Mouse (Mus musculus) MEL (cell line): ENCODE results near the gene Celsr1. TPM values are rescaled to one million over a fixed set of nuclear protein-coding genes. Genes with fewer than 3 reads are reported as not detected.

ENCODE experiments used
- DNase-seq: peaks from one replicate; pipeline ENCODE4 v3.0.0; 2011; ENCODE audit warnings: low read depth, low spot score
- H3K27ac ChIP-seq: 2 replicates; pipeline ENCODE4 v1.5.1; 2012; ENCODE audit warnings: low read depth, mild to moderate bottlenecking, control low read depth, low read length, moderate library complexity; ENCODE audit not compliant: control insufficient read depth
- H3K27me3 ChIP-seq, 2 experiments: fragments of 150-350 bp in 1 of 2; sonication (generic) in 1 of 2; 2 replicates each; pipeline ENCODE4 v1.6.1; 2012; ENCODE audit warnings: low read length in 2 of 2, mild to moderate bottlenecking in 2 of 2, improper control_type of control experiment in 1 of 2, moderate library complexity in 1 of 2; ENCODE audit not compliant: insufficient read depth in 2 of 2, control insufficient read depth in 1 of 2
- H3K36me3 ChIP-seq, 2 experiments: 2 replicates each; pipeline ENCODE4 v1.6.1; 2012 to 2014; ENCODE audit warnings: low read length in 2 of 2, improper control_type of control experiment in 1 of 2, inconsistent platforms in 1 of 2, mild to moderate bottlenecking in 1 of 2; ENCODE audit not compliant: insufficient read depth in 2 of 2, control insufficient read depth in 1 of 2
- H3K4me1 ChIP-seq, 2 experiments: fragments of 150-350 bp in 1 of 2; sonication (generic) in 1 of 2; 2 replicates each; pipeline ENCODE4 v1.6.1; 2012; ENCODE audit warnings: low read length in 2 of 2, improper control_type of control experiment in 1 of 2, mild to moderate bottlenecking in 1 of 2; ENCODE audit not compliant: insufficient read depth in 2 of 2, control insufficient read depth in 1 of 2
- H3K4me3 ChIP-seq, 2 experiments: fragments of 150-350 bp in 1 of 2; sonication (generic) in 1 of 2; 2 replicates each; pipeline ENCODE4 v1.5.1; 2012; ENCODE audit warnings: low read depth in 2 of 2, low read length in 2 of 2, mild to moderate bottlenecking in 2 of 2, moderate library complexity in 2 of 2, control low read depth in 1 of 2, improper control_type of control experiment in 1 of 2; ENCODE audit not compliant: control insufficient read depth in 1 of 2, insufficient read depth in 1 of 2
- H3K79me2 ChIP-seq: 2 replicates; pipeline ENCODE4 v1.6.1; 2012; ENCODE audit warnings: mild to moderate bottlenecking, low read length, moderate library complexity; ENCODE audit not compliant: control insufficient read depth, poor library complexity, insufficient read depth
- H3K9ac ChIP-seq: 2 replicates; pipeline ENCODE4 v1.6.1; 2012; ENCODE audit warnings: low read depth, mild to moderate bottlenecking, control low read depth, low read length, moderate library complexity; ENCODE audit not compliant: control insufficient read depth, poor library complexity, severe bottlenecking
- H3K9me3 ChIP-seq: fragments of 150-350 bp; sonication (generic); replicated peaks from 2 replicates; pipeline ENCODE4 v1.6.1; 2012; ENCODE audit warnings: mild to moderate bottlenecking, low read length, improper control_type of control experiment, moderate library complexity; ENCODE audit not compliant: insufficient read depth
- BHLHE40 ChIP-seq: IDR thresholded peaks from 2 replicates; pipeline ENCODE4 v1.6.1; 2012; ENCODE audit warnings: low read depth, mild to moderate bottlenecking, inconsistent platforms, low read length, improper control_type of control experiment, borderline replicate concordance
- CHD1 ChIP-seq: IDR thresholded peaks from 2 replicates; pipeline ENCODE4 v1.6.1; 2012; ENCODE audit warnings: low read depth, mild to moderate bottlenecking, inconsistent platforms, low read length, improper control_type of control experiment
- CHD2 ChIP-seq: IDR thresholded peaks from 2 replicates; pipeline ENCODE4 v1.6.1; 2011; ENCODE audit warnings: low read length, improper control_type of control experiment
- CTCF ChIP-seq, 3 experiments: IDR thresholded peaks in 2 of 3; conservative IDR thresholded peaks in 1 of 3; 2 replicates each; pipeline ENCODE4 v1.5.1; 2011 to 2012; ENCODE audit warnings: low read length in 3 of 3, low read depth in 2 of 3, mild to moderate bottlenecking in 2 of 3, improper control_type of control experiment in 1 of 3, inconsistent platforms in 1 of 3, mixed read lengths in 1 of 3, moderate library complexity in 1 of 3; ENCODE audit not compliant: control insufficient read depth in 1 of 3, insufficient read depth in 1 of 3, poor library complexity in 1 of 3, severe bottlenecking in 1 of 3
- E2F4 ChIP-seq: IDR thresholded peaks from 2 replicates; pipeline ENCODE4 v1.6.1; 2011; ENCODE audit warnings: low read depth, low read length, improper control_type of control experiment, borderline replicate concordance
- ELF1 ChIP-seq: IDR thresholded peaks from 2 replicates; pipeline ENCODE4 v1.6.1; 2014; ENCODE audit warnings: low read depth, mild to moderate bottlenecking, inconsistent platforms, low read length, improper control_type of control experiment, moderate library complexity
- EP300 ChIP-seq, 2 experiments: IDR thresholded peaks; 2 replicates each; pipeline ENCODE4 v1.6.1; 2011; ENCODE audit warnings: improper control_type of control experiment in 2 of 2, low read length in 2 of 2, low read depth in 1 of 2, mild to moderate bottlenecking in 1 of 2
- ETS1 ChIP-seq: IDR thresholded peaks from 2 replicates; pipeline ENCODE4 v1.6.1; 2012; ENCODE audit warnings: low read depth, mild to moderate bottlenecking, inconsistent platforms, low read length, improper control_type of control experiment, moderate library complexity
- HCFC1 ChIP-seq: IDR thresholded peaks from 2 replicates; pipeline ENCODE4 v1.6.1; 2012; ENCODE audit warnings: low read depth, mild to moderate bottlenecking, inconsistent platforms, low read length, improper control_type of control experiment, moderate library complexity
- JUND ChIP-seq: IDR thresholded peaks from 2 replicates; pipeline ENCODE4 v1.6.1; 2011; ENCODE audit warnings: low read depth, mild to moderate bottlenecking, improper control_type of control experiment, low read length
- KAT2A ChIP-seq: conservative IDR thresholded peaks from 2 replicates; pipeline ENCODE4 v1.6.1; 2012; ENCODE audit warnings: low read depth, low read length, improper control_type of control experiment, inconsistent platforms
- MAFK ChIP-seq: IDR thresholded peaks from 2 replicates; pipeline ENCODE4 v1.6.1; 2011; ENCODE audit warnings: low read depth, mild to moderate bottlenecking, low read length, improper control_type of control experiment, borderline replicate concordance
- MAX ChIP-seq: IDR thresholded peaks from 2 replicates; pipeline ENCODE4 v1.6.1; 2011; ENCODE audit warnings: low read length, improper control_type of control experiment
- MEF2A ChIP-seq: IDR thresholded peaks from 2 replicates; pipeline ENCODE4 v1.6.1; 2014; ENCODE audit warnings: low read depth, mild to moderate bottlenecking, inconsistent platforms, low read length, improper control_type of control experiment; ENCODE audit not compliant: poor library complexity, insufficient replicate concordance, severe bottlenecking; ENCODE audit errors: extremely low read depth
- MYC ChIP-seq: IDR thresholded peaks from 2 replicates; pipeline ENCODE4 v1.6.1; 2011; ENCODE audit warnings: low read depth, mild to moderate bottlenecking, low read length, improper control_type of control experiment, moderate library complexity
- POLR2A ChIP-seq, 2 experiments: IDR thresholded peaks; 2 replicates each; pipeline ENCODE4 v1.6.1; 2011 to 2012; ENCODE audit warnings: low read length in 2 of 2, mild to moderate bottlenecking in 2 of 2, control low read depth in 1 of 2, improper control_type of control experiment in 1 of 2, low read depth in 1 of 2, moderate library complexity in 1 of 2; ENCODE audit not compliant: control insufficient read depth in 1 of 2, insufficient read depth in 1 of 2, poor library complexity in 1 of 2
- POLR2AphosphoS2 ChIP-seq: IDR thresholded peaks from 2 replicates; pipeline ENCODE4 v1.6.1; 2011; ENCODE audit warnings: low read length, improper control_type of control experiment
- POLR2AphosphoS5 ChIP-seq: IDR thresholded peaks from 2 replicates; pipeline ENCODE4 v1.6.1; 2012; ENCODE audit warnings: low read depth, borderline replicate concordance, mild to moderate bottlenecking, inconsistent platforms, low read length, moderate library complexity, mixed read lengths
- RAD21 ChIP-seq: IDR thresholded peaks from 2 replicates; pipeline ENCODE4 v1.6.1; 2011; ENCODE audit warnings: mild to moderate bottlenecking, low read depth, low read length, improper control_type of control experiment
- SMC3 ChIP-seq: IDR thresholded peaks from 2 replicates; pipeline ENCODE4 v1.6.1; 2011; ENCODE audit warnings: low read depth, low read length, improper control_type of control experiment
- TAL1 ChIP-seq: IDR thresholded peaks from 2 replicates; pipeline ENCODE4 v1.6.1; 2012; ENCODE audit warnings: mild to moderate bottlenecking, inconsistent platforms, low read length, moderate library complexity, mixed read lengths
- TBP ChIP-seq: IDR thresholded peaks from 2 replicates; pipeline ENCODE4 v1.8.0; 2011; ENCODE audit warnings: low read depth, low read length, improper control_type of control experiment
- UBTF ChIP-seq: IDR thresholded peaks from 2 replicates; pipeline ENCODE4 v1.6.1; 2012; ENCODE audit warnings: low read depth, mild to moderate bottlenecking, inconsistent platforms, low read length, improper control_type of control experiment, moderate library complexity, borderline replicate concordance; ENCODE audit not compliant: insufficient read depth
- USF1 ChIP-seq: IDR thresholded peaks from 2 replicates; pipeline ENCODE4 v1.6.1; 2014; ENCODE audit warnings: low read depth, mild to moderate bottlenecking, inconsistent platforms, low read length, improper control_type of control experiment, moderate library complexity
- ZC3H11A ChIP-seq: IDR thresholded peaks from 2 replicates; pipeline ENCODE4 v1.6.1; 2012; ENCODE audit warnings: low read depth, mild to moderate bottlenecking, inconsistent platforms, low read length, improper control_type of control experiment
- ZKSCAN1 ChIP-seq: IDR thresholded peaks from 2 replicates; pipeline ENCODE4 v1.6.1; 2012; ENCODE audit warnings: low read depth, mild to moderate bottlenecking, inconsistent platforms, low read length, improper control_type of control experiment, moderate library complexity
- ZMIZ1 ChIP-seq: IDR thresholded peaks from 2 replicates; pipeline ENCODE4 v1.6.1; 2012; ENCODE audit warnings: low read depth, mild to moderate bottlenecking, inconsistent platforms, low read length, improper control_type of control experiment, moderate library complexity
- ZNF384 ChIP-seq: IDR thresholded peaks from 2 replicates; pipeline ENCODE4 v1.6.1; 2012; ENCODE audit warnings: low read depth, mild to moderate bottlenecking, inconsistent platforms, low read length, improper control_type of control experiment
- polyA plus RNA-seq, 2 experiments: library from polyadenylated mRNA; stranded (reverse) in 1 of 2; unstranded in 1 of 2; fragments of >175 nt in 1 of 2; fragments of >200 nt in 1 of 2; gene quantifications; 2 replicates each; pipeline versions ENCODE4 v1.2.1 to v1.2.4; 2012; ENCODE audit warnings: low replicate concordance in 2 of 2, low read depth in 1 of 2; ENCODE audit not compliant: insufficient read length in 2 of 2, insufficient read depth in 1 of 2, missing spikeins in 1 of 2
- total RNA-seq: library from RNA; depleted of rRNA; stranded (reverse); fragments of 300-350 nt; gene quantifications from 2 replicates; pipeline ENCODE4 v1.2.3, GENCODE M21; 2012

The Celsr1 gene
- total and polyA plus RNA-seq, 3 experiments, result 0.12 to 0.42 TPM; not detected in 1

DNA sequence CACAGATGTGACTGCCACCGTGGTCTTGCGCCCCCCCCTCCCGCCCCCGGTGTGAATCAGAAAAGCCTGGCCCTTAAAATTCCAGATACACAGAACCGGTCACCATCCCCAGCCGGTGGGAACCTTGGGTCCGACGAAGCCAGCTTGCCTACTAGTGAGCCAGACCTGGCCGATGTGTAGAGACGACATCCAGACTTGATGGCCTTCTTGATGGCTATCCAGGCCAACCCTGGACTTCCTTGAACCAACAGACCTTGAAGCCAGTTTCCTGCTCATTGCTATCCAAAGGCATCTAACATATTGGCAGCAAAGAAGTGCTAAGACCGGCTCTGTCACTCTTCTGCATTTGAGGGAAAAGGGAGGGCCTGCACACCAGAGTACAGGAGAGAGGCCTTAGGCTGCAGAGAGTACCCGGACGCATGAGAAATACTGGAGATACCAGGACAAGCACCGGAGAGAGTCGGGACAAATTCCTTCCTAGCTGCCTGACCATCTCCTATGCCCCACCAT, 174.5 kb downstream of the Celsr1 start:
- H3K79me2 ChIP-seq, result peaks cover 18% of the 10 kb centered on the region
- H3K36me3 ChIP-seq, result peaks cover 3 to 8% of the 10 kb centered on the region in 2 experiments; a peak in 3 of 4 replicates
- peaks cover 0 to 7% of the 10 kb centered on the region in 2 experiments; a peak in 1 of 4 replicates for H3K4me1 ChIP-seq
- no peak for DNase-seq
- TF ChIP-seq TAL1, result no peak
- TF ChIP-seq ETS1, result no peak
- TF ChIP-seq EP300 (IDR thresholded peaks at IDR 0.05; ENCODE audit: low read depth in 1 of 2, low read length in 2 of 2), result no peak
- no peak for TF ChIP-seq MAFK
- TF ChIP-seq ZC3H11A, result no peak
- no peak for TF ChIP-seq POLR2AphosphoS5
- no peak for TF ChIP-seq CTCF (IDR thresholded peaks at IDR 0.05 in 2 of 3, conservative IDR thresholded peaks at IDR 0.05 in 1 of 3; ENCODE audit: control insufficient read depth in 1 of 3, insufficient read depth in 1 of 3, low read depth in 2 of 3, low read length in 3 of 3, poor library complexity in 1 of 3, severe bottlenecking in 1 of 3)
- TF ChIP-seq POLR2A (IDR thresholded peaks at IDR 0.05; ENCODE audit: control insufficient read depth in 1 of 2, insufficient read depth in 1 of 2, low read depth in 1 of 2, low read length in 2 of 2, poor library complexity in 1 of 2), result no peak; a peak in 1 of 4 replicates
- TF ChIP-seq RAD21, result no peak
- no peak for TF ChIP-seq ELF1
- TF ChIP-seq CHD1, result no peak
- no peak for TF ChIP-seq ZNF384
- TF ChIP-seq TBP, result no peak
- no peak for TF ChIP-seq ZMIZ1
- TF ChIP-seq UBTF, result no peak
- TF ChIP-seq KAT2A, result no peak
- no peak for TF ChIP-seq HCFC1
- TF ChIP-seq MAX, result no peak
- no peak for TF ChIP-seq MEF2A
- TF ChIP-seq ZKSCAN1, result no peak
- H3K9ac ChIP-seq, result peak overlapping the region; percentile 79
- H3K4me3 ChIP-seq, result peak overlapping the region; percentile 73 to 85
- no peak overlapping the region for H3K27ac ChIP-seq
- no peaks in the 10 kb centered on the region for H3K9me3 ChIP-seq
- no peaks in the 10 kb centered on the region for H3K27me3 ChIP-seq

GRCm38 (mm10) chr15:85851656-85852392, 181.8 kb downstream of the Celsr1 start:
- Histone ChIP-seq H3K27ac (no peak overlapping the region), H3K9ac (no peak overlapping the region), H3K4me3 (no peak overlapping the region), H3K79me2 (no peaks in the 10 kb centered on the region), H3K4me1 (no peaks in the 10 kb centered on the region), H3K9me3 (no peaks in the 10 kb centered on the region), H3K36me3 (no peaks in the 10 kb centered on the region), H3K27me3 (no peaks in the 10 kb centered on the region)
- TF ChIP-seq POLR2AphosphoS5 (no peak), ELF1 (no peak), UBTF (no peak), CHD2 (no peak), POLR2AphosphoS2 (no peak), E2F4 (no peak), KAT2A (no peak), SMC3 (peak; percentile 38), CTCF (IDR thresholded peaks at IDR 0.05 in 2 of 3, conservative IDR thresholded peaks at IDR 0.05 in 1 of 3; ENCODE audit: control insufficient read depth in 1 of 3, insufficient read depth in 1 of 3, low read depth in 2 of 3, low read length in 3 of 3, poor library complexity in 1 of 3, severe bottlenecking in 1 of 3) (peak in 2 of 3 experiments; percentile 41 to 57; a peak in 3 of 6 replicates), MYC (no peak), ZC3H11A (peak; percentile 37), JUND (no peak), USF1 (no peak), ZKSCAN1 (no peak), BHLHE40 (no peak), MAX (no peak), RAD21 (peak; percentile 57)
- peak; percentile 38 for DNase-seq
